Mouse (Mus musculus): Measurements from ENCODE around the gene Gtpbp1. TPM values are rescaled to one million over a fixed set of nuclear protein-coding genes. Genes with fewer than 3 reads are reported as not detected.

Gene Gtpbp1
- polyA plus RNA-seq, 1 experiment, result 34.9 TPM

- peak overlapping the region; percentile 22; the same call in 1 of the 2 replicates for H3K27ac ChIP-seq (ENCODE audit: insufficient read depth, low read depth, low read length)
- WGBS, result 12% methylated on average over 6 of the region's 6 CpGs
Measured at GRCm38 (mm10) chr15:79685141-79685641, 5.5 kb upstream of the Gtpbp1 start.

GRCm38 (mm10) chr15:79686046-79686869 lies 4.4 kb upstream of the Gtpbp1 start:
- Histone ChIP-seq H3K36me3 (ENCODE audit: control insufficient read depth, insufficient read depth, low read length) (no peaks in the 10 kb centered on the region), H3K4me1 (ENCODE audit: control insufficient read depth, insufficient read depth, insufficient read length, low read length) (peaks cover 30% of the 10 kb centered on the region; the same call in 1 of the 2 replicates), H3K4me3 (ENCODE audit: low read depth, low read length) (peak overlapping the region; percentile 47), H3K27ac (ENCODE audit: insufficient read depth, low read depth, low read length) (no peak overlapping the region; the same call in 1 of the 2 replicates), H3K27me3 (ENCODE audit: control insufficient read depth, insufficient read depth, low read length) (no peaks in the 10 kb centered on the region)
- WGBS, result 6% methylated on average over 15 of the region's 15 CpGs
- TF ChIP-seq CTCF (IDR thresholded peaks at IDR 0.05; ENCODE audit: extremely low read depth, insufficient read length, insufficient replicate concordance, low read depth, low read length) (no peak), POLR2A (IDR thresholded peaks at IDR 0.05; ENCODE audit: low read depth, low read length) (no peak)

More at GRCm38 (mm10) chr15:79685141-79685641, 5.5 kb upstream of the Gtpbp1 start:
- Histone ChIP-seq H3K36me3 (ENCODE audit: control insufficient read depth, insufficient read depth, low read length) (no peaks in the 10 kb centered on the region), H3K4me3 (ENCODE audit: low read depth, low read length) (0 out of 2 replicates have a peak overlapping the region, but pooled peaks have one; percentile 6), H3K27me3 (ENCODE audit: control insufficient read depth, insufficient read depth, low read length) (no peaks in the 10 kb centered on the region), H3K4me1 (ENCODE audit: control insufficient read depth, insufficient read depth, insufficient read length, low read length) (peaks cover 30% of the 10 kb centered on the region; the same call in 1 of the 2 replicates)
- TF ChIP-seq POLR2A (IDR thresholded peaks at IDR 0.05; ENCODE audit: low read depth, low read length) (no peak), CTCF (IDR thresholded peaks at IDR 0.05; ENCODE audit: extremely low read depth, insufficient read length, insufficient replicate concordance, low read depth, low read length) (no peak)

GRCm38 (mm10) chr15:79687175-79687574 lies 3.5 kb upstream of the Gtpbp1 start:
- H3K4me3 ChIP-seq (ENCODE audit: low read depth, low read length), result peak overlapping the region; percentile 80
- TF ChIP-seq CTCF (IDR thresholded peaks at IDR 0.05; ENCODE audit: extremely low read depth, insufficient read length, insufficient replicate concordance, low read depth, low read length), result no peak
- no peak for TF ChIP-seq POLR2A (IDR thresholded peaks at IDR 0.05; ENCODE audit: low read depth, low read length)
- WGBS, result 0% methylated on average over 33 of the region's 33 CpGs
- no peaks in the 10 kb centered on the region for H3K36me3 ChIP-seq (ENCODE audit: control insufficient read depth, insufficient read depth, low read length)
- H3K27me3 ChIP-seq (ENCODE audit: control insufficient read depth, insufficient read depth, low read length), result no peaks in the 10 kb centered on the region
- H3K4me1 ChIP-seq (ENCODE audit: control insufficient read depth, insufficient read depth, insufficient read length, low read length), result peaks cover 26% of the 10 kb centered on the region; the same call in 1 of the 2 replicates
- peak overlapping the region; percentile 90 for H3K27ac ChIP-seq (ENCODE audit: insufficient read depth, low read depth, low read length)

- Histone ChIP-seq H3K4me1 (ENCODE audit: control insufficient read depth, insufficient read depth, insufficient read length, low read length) (peaks cover 31% of the 10 kb centered on the region; the same call in 1 of the 2 replicates), H3K4me3 (ENCODE audit: low read depth, low read length) (peak within 1 kb of the TSS; percentile 80), H3K27me3 (ENCODE audit: control insufficient read depth, insufficient read depth, low read length) (no peaks in the 10 kb centered on the region), H3K36me3 (ENCODE audit: control insufficient read depth, insufficient read depth, low read length) (no peaks in the 10 kb centered on the region), H3K27ac (ENCODE audit: insufficient read depth, low read depth, low read length) (peak within 1 kb of the TSS; percentile 90)
- peak; percentile 80 for TF ChIP-seq POLR2A (IDR thresholded peaks at IDR 0.05; ENCODE audit: low read depth, low read length)
- TF ChIP-seq CTCF (IDR thresholded peaks at IDR 0.05; ENCODE audit: extremely low read depth, insufficient read length, insufficient replicate concordance, low read depth, low read length), result no peak
- WGBS, result under 1% methylated on average over 72 of the region's 72 CpGs
Measured at GRCm38 (mm10) chr15:79687646-79688267, 2.9 kb upstream of the Gtpbp1 start, which contains the start of gene Josd1. Josd1 (minus strand) TSS chr15:79687919.

- 4% methylated on average over 8 of the region's 8 CpGs for WGBS
- TF ChIP-seq CTCF (IDR thresholded peaks at IDR 0.05; ENCODE audit: extremely low read depth, insufficient read length, insufficient replicate concordance, low read depth, low read length), result no peak
- no peak for TF ChIP-seq POLR2A (IDR thresholded peaks at IDR 0.05; ENCODE audit: low read depth, low read length)
- peak overlapping the region; percentile 80 for H3K4me3 ChIP-seq (ENCODE audit: low read depth, low read length)
Measured at GRCm38 (mm10) chr15:79688268-79688956, 2.2 kb upstream of the Gtpbp1 start.

GRCm38 (mm10) chr15:79689662-79690425 lies 801 bp upstream of the Gtpbp1 start:
- H3K4me3 ChIP-seq (ENCODE audit: low read depth, low read length), result peak overlapping the region; percentile 52
- H3K27ac ChIP-seq (ENCODE audit: insufficient read depth, low read depth, low read length), result peak overlapping the region; percentile 35; the same call in 1 of the 2 replicates

More at GRCm38 (mm10) chr15:79688268-79688956, 2.2 kb upstream of the Gtpbp1 start:
- H3K27ac ChIP-seq (ENCODE audit: insufficient read depth, low read depth, low read length), result peak overlapping the region; percentile 90
- peaks cover 26% of the 10 kb centered on the region; the same call in 1 of the 2 replicates for H3K4me1 ChIP-seq (ENCODE audit: control insufficient read depth, insufficient read depth, insufficient read length, low read length)
- no peaks in the 10 kb centered on the region for H3K27me3 ChIP-seq (ENCODE audit: control insufficient read depth, insufficient read depth, low read length)
- no peaks in the 10 kb centered on the region for H3K36me3 ChIP-seq (ENCODE audit: control insufficient read depth, insufficient read depth, low read length)

More at GRCm38 (mm10) chr15:79689662-79690425, 801 bp upstream of the Gtpbp1 start:
- TF ChIP-seq CTCF (IDR thresholded peaks at IDR 0.05; ENCODE audit: extremely low read depth, insufficient read length, insufficient replicate concordance, low read depth, low read length) (no peak), POLR2A (IDR thresholded peaks at IDR 0.05; ENCODE audit: low read depth, low read length) (no peak)
- Histone ChIP-seq H3K4me1 (ENCODE audit: control insufficient read depth, insufficient read depth, insufficient read length, low read length) (peaks cover 25% of the 10 kb centered on the region; the same call in 1 of the 2 replicates), H3K27me3 (ENCODE audit: control insufficient read depth, insufficient read depth, low read length) (no peaks in the 10 kb centered on the region), H3K36me3 (ENCODE audit: control insufficient read depth, insufficient read depth, low read length) (no peaks in the 10 kb centered on the region)
- WGBS, result 8% methylated on average over 24 of the region's 24 CpGs

All from small intestine, adult 2 months (tissue).